Mouse (Mus musculus) CH12.LX (cell line): ENCODE measurements at regions not wholly inside any gene's neighbourhood (a gene's known extent, or its start where the extent isn't known, plus 50 kb on each side); places are given as distances from the start of the nearest gene placed in this dataset.

Experiments used
- DNase-seq: peaks from one replicate; pipeline ENCODE4 v3.0.0-alpha.2; 2013; ENCODE audit errors: extremely low read depth
- H3K27ac ChIP-seq: 2 replicates; pipeline ENCODE4 v1.5.1; 2012; ENCODE audit warnings: low read depth, mild to moderate bottlenecking, control low read depth, moderate library complexity; ENCODE audit not compliant: insufficient read depth
- H3K27me3 ChIP-seq: replicated peaks from 2 replicates; pipeline ENCODE3; 2012; ENCODE audit warnings: inconsistent platforms
- H3K36me3 ChIP-seq, 2 experiments: replicated peaks in 1 of 2; 2 replicates each; pipeline versions ENCODE3 to v1.6.1; 2012; ENCODE audit warnings: inconsistent platforms in 1 of 2, low read length in 1 of 2, mild to moderate bottlenecking in 1 of 2, mixed read lengths in 1 of 2, moderate library complexity in 1 of 2; ENCODE audit not compliant: control insufficient read depth in 1 of 2, insufficient read depth in 1 of 2
- H3K4me1 ChIP-seq, 2 experiments: 2 replicates each; pipeline ENCODE4 v1.6.1; 2012; ENCODE audit warnings: inconsistent platforms in 1 of 2, moderate library complexity in 1 of 2; ENCODE audit not compliant: insufficient read depth in 2 of 2, control insufficient read depth in 1 of 2
- H3K4me2 ChIP-seq: 2 replicates; pipeline ENCODE4 v1.6.1; 2012; ENCODE audit warnings: low read depth, mild to moderate bottlenecking, control low read depth; ENCODE audit not compliant: poor library complexity, insufficient read depth, severe bottlenecking
- H3K4me3 ChIP-seq, 3 experiments: fragments of 150-350 bp in 1 of 3; sonication (generic) in 1 of 3; replicated peaks in 1 of 3; 2 replicates each; pipeline versions ENCODE3 to v1.5.1; 2011 to 2012; ENCODE audit warnings: low read depth in 2 of 3, low read length in 2 of 3, mild to moderate bottlenecking in 2 of 3, moderate library complexity in 2 of 3, control low read depth in 1 of 3, improper control_type of control experiment in 1 of 3, inconsistent platforms in 1 of 3, mixed read lengths in 1 of 3; ENCODE audit not compliant: poor library complexity in 1 of 3
- H3K79me2 ChIP-seq: replicated peaks from 2 replicates; pipeline ENCODE4 v1.6.1; 2012; ENCODE audit warnings: mild to moderate bottlenecking, moderate library complexity; ENCODE audit not compliant: control insufficient read depth, poor library complexity, insufficient read depth, severe bottlenecking; ENCODE audit errors: extremely low read depth
- H3K9ac ChIP-seq: 2 replicates; pipeline ENCODE4 v1.6.1; 2012; ENCODE audit warnings: low read depth, mild to moderate bottlenecking, control low read depth, moderate library complexity; ENCODE audit not compliant: insufficient read depth
- H3K9me3 ChIP-seq: replicated peaks from 2 replicates; pipeline ENCODE3; 2012; ENCODE audit warnings: low read length, inconsistent platforms, mixed read lengths
- CHD1 ChIP-seq: IDR thresholded peaks from 2 replicates; pipeline ENCODE4 v1.6.1; 2012; ENCODE audit warnings: low read depth, low read length, improper control_type of control experiment, inconsistent platforms
- CTCF ChIP-seq, 2 experiments: IDR thresholded peaks in 1 of 2; conservative IDR thresholded peaks in 1 of 2; 2 replicates each; pipeline ENCODE4 v1.5.1; 2011 to 2012; ENCODE audit warnings: low read depth in 2 of 2, low read length in 2 of 2, improper control_type of control experiment in 1 of 2, inconsistent platforms in 1 of 2, mild to moderate bottlenecking in 1 of 2, moderate library complexity in 1 of 2
- ELF1 ChIP-seq: IDR thresholded peaks from 2 replicates; pipeline ENCODE4 v1.6.1; 2014; ENCODE audit warnings: low read depth, mild to moderate bottlenecking, inconsistent platforms, low read length, improper control_type of control experiment
- HCFC1 ChIP-seq: IDR thresholded peaks from 2 replicates; pipeline ENCODE4 v1.6.1; 2012; ENCODE audit warnings: low read depth, mild to moderate bottlenecking, inconsistent platforms, low read length, improper control_type of control experiment
- JUN ChIP-seq: IDR thresholded peaks from 2 replicates; pipeline ENCODE4 v1.6.1; 2011; ENCODE audit warnings: low read depth, mild to moderate bottlenecking, low read length, improper control_type of control experiment, moderate library complexity; ENCODE audit not compliant: insufficient read depth
- MAFK ChIP-seq: IDR thresholded peaks from 2 replicates; pipeline ENCODE4 v1.6.1; 2011; ENCODE audit warnings: low read length, improper control_type of control experiment; ENCODE audit not compliant: insufficient replicate concordance
- MAX ChIP-seq: IDR thresholded peaks from 2 replicates; pipeline ENCODE4 v1.6.1; 2011; ENCODE audit warnings: low read length, improper control_type of control experiment
- MEF2A ChIP-seq: IDR thresholded peaks from 2 replicates; pipeline ENCODE4 v1.6.1; 2014; ENCODE audit warnings: low read depth, mild to moderate bottlenecking, inconsistent platforms, low read length, improper control_type of control experiment, borderline replicate concordance
- MYC ChIP-seq: IDR thresholded peaks from 2 replicates; pipeline ENCODE4 v1.6.1; 2011; ENCODE audit warnings: low read depth, mild to moderate bottlenecking, improper control_type of control experiment, low read length
- NELFE ChIP-seq: IDR thresholded peaks from 2 replicates; pipeline ENCODE4 v1.6.1; 2011; ENCODE audit warnings: low read depth, low read length, improper control_type of control experiment
- POLR2A ChIP-seq: IDR thresholded peaks from 2 replicates; pipeline ENCODE4 v1.6.1; 2011; ENCODE audit warnings: low read depth, mild to moderate bottlenecking, improper control_type of control experiment, low read length
- RAD21 ChIP-seq: IDR thresholded peaks from 2 replicates; pipeline ENCODE4 v1.6.1; 2011; ENCODE audit warnings: low read depth, mild to moderate bottlenecking, low read length, improper control_type of control experiment, moderate library complexity
- RCOR1 ChIP-seq: conservative IDR thresholded peaks from 2 replicates; pipeline ENCODE4 v1.6.1; 2012; ENCODE audit warnings: low read depth, mild to moderate bottlenecking, inconsistent platforms, low read length, improper control_type of control experiment
- TBP ChIP-seq: conservative IDR thresholded peaks from 2 replicates; pipeline ENCODE4 v1.6.1; 2011; ENCODE audit warnings: low read depth, low read length, improper control_type of control experiment
- ZC3H11A ChIP-seq: IDR thresholded peaks from 2 replicates; pipeline ENCODE4 v1.6.1; 2012; ENCODE audit warnings: low read depth, mild to moderate bottlenecking, inconsistent platforms, low read length, improper control_type of control experiment
- ZKSCAN1 ChIP-seq: IDR thresholded peaks from 2 replicates; pipeline ENCODE4 v1.6.1; 2012; ENCODE audit warnings: low read depth, inconsistent platforms, low read length, improper control_type of control experiment, borderline replicate concordance
- ZMIZ1 ChIP-seq: IDR thresholded peaks from 2 replicates; pipeline ENCODE4 v1.6.1; 2012; ENCODE audit warnings: low read depth, mild to moderate bottlenecking, inconsistent platforms, low read length, improper control_type of control experiment
- ZNF384 ChIP-seq: IDR thresholded peaks from 2 replicates; pipeline ENCODE4 v1.6.1; 2012; ENCODE audit warnings: low read depth, low read length, improper control_type of control experiment, inconsistent platforms
- dilution Hi-C: fragments of 300-500 bp; cut with MboI; formaldehyde crosslinking; loops from 2 replicates; pipeline ENCODE4 v1.14.3; 2020; ENCODE audit warnings: low sequenced_read_pairs; ENCODE audit not compliant: extremely low pct_unique_long_range_greater_than_20kb, extremely low pct_ligation_motif_present
- in situ Hi-C: fragments of 300-500 bp; cut with MboI; formaldehyde crosslinking; loops from 3 replicates; pipeline ENCODE4 v1.14.3; 2019; ENCODE audit warnings: low sequenced_read_pairs, low pct_ligation_motif_present, low pct_unique_long_range_greater_than_20kb, mixed read lengths

DNA sequence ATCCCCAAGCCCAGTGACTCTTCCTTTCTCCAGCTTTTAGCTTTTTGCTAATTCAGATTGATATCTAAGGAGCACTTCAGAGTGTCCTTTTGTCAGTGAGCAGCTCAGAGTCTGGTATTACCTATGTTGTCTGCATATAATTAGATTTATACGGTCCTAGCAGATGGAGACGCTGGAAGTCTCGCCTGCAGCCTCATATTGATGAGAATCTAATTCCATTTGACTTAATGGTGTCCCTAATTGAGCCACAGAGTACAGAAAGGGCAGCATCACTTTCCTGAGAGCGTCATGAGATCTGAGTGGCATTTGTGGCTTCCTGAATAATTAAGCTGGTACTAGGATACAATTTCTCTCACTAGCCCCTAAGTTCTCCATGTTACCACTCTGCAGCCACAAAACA, 1104.2 kb downstream of the Synb start:
- Histone ChIP-seq H3K9ac (no peak overlapping the region), H3K79me2 (no peaks in the 10 kb centered on the region), H3K27me3 (no peaks in the 10 kb centered on the region), H3K4me2 (no peak overlapping the region), H3K4me3 (no peak overlapping the region), H3K4me1 (peaks cover 0 to 7% of the 10 kb centered on the region in 2 experiments; a peak in 1 of 4 replicates), H3K9me3 (no peaks in the 10 kb centered on the region), H3K36me3 (no peaks in the 10 kb centered on the region), H3K27ac (no peak overlapping the region)
- dilution Hi-C loops (no loop called here), in situ Hi-C loops (no loop called here)
- TF ChIP-seq MEF2A, result no peak
- TF ChIP-seq JUN, result no peak
- no peak for TF ChIP-seq ZKSCAN1
- no peak for TF ChIP-seq RCOR1
- TF ChIP-seq ELF1, result no peak
- no peak for TF ChIP-seq POLR2A
- TF ChIP-seq CTCF (conservative IDR thresholded peaks at IDR 0.05 in 1 of 2, IDR thresholded peaks at IDR 0.05 in 1 of 2; ENCODE audit: low read depth in 2 of 2, low read length in 2 of 2), result no peak
- no peak for DNase-seq

GRCm38 (mm10) chr14:68188325-68188724, 1105.8 kb downstream of the Synb start:
- DNase-seq, result no peak
- Histone ChIP-seq H3K36me3 (no peaks in the 10 kb centered on the region), H3K4me1 (peaks cover 0 to 7% of the 10 kb centered on the region in 2 experiments; a peak in 1 of 4 replicates), H3K4me2 (no peak overlapping the region), H3K79me2 (no peaks in the 10 kb centered on the region), H3K9me3 (no peaks in the 10 kb centered on the region), H3K4me3 (no peak overlapping the region), H3K27ac (no peak overlapping the region), H3K9ac (no peak overlapping the region), H3K27me3 (no peaks in the 10 kb centered on the region)
- dilution Hi-C loops (no loop called here), in situ Hi-C loops (no loop called here)
- TF ChIP-seq ELF1, result no peak
- TF ChIP-seq CHD1, result no peak
- TF ChIP-seq NELFE, result no peak
- no peak for TF ChIP-seq ZMIZ1
- no peak for TF ChIP-seq MYC
- no peak for TF ChIP-seq ZNF384
- no peak for TF ChIP-seq TBP
- no peak for TF ChIP-seq MAFK
- TF ChIP-seq HCFC1, result no peak
- no peak for TF ChIP-seq RAD21

- TF ChIP-seq RAD21, result no peak
- TF ChIP-seq POLR2A, result no peak
- no peak for TF ChIP-seq ZC3H11A
- TF ChIP-seq MAX, result no peak
- TF ChIP-seq HCFC1, result no peak
- no peak for TF ChIP-seq NELFE
- peaks cover 0 to 4% of the 10 kb centered on the region in 2 experiments; a peak in 1 of 4 replicates for H3K4me1 ChIP-seq
- peak; percentile 2 for DNase-seq
- H3K36me3 ChIP-seq, result no peaks in the 10 kb centered on the region
- H3K27me3 ChIP-seq, result no peaks in the 10 kb centered on the region
- dilution Hi-C loops (no loop called here), in situ Hi-C loops (no loop called here)
- no peak overlapping the region for H3K4me3 ChIP-seq
- H3K27ac ChIP-seq, result no peak overlapping the region
- no peaks in the 10 kb centered on the region for H3K79me2 ChIP-seq
- H3K4me2 ChIP-seq, result no peak overlapping the region
- no peak overlapping the region for H3K9ac ChIP-seq
- no peaks in the 10 kb centered on the region for H3K9me3 ChIP-seq
Measured at GRCm38 (mm10) chr14:68182606-68183005, 1111.5 kb downstream of the Synb start.
